Mouse (Mus musculus): ENCODE data around the gene Znhit3. TPM values are rescaled to one million over a fixed set of nuclear protein-coding genes. Genes with fewer than 3 reads are reported as not detected.

The Znhit3 gene
- polyA plus RNA-seq, 1 experiment from 2014 or later, result 44.7 TPM

- Histone ChIP-seq H3K9me3 (replicated peaks; ENCODE audit: control insufficient read depth, low read length) (no peaks in the 10 kb centered on the region), H3K4me1 (ENCODE audit: control insufficient read depth, insufficient read depth, low read length) (peaks cover 9% of the 10 kb centered on the region), H3K27me3 (ENCODE audit: control insufficient read depth, insufficient read depth, low read length) (no peaks in the 10 kb centered on the region), H3K27ac (ENCODE audit: low read depth, low read length) (peak overlapping the region; percentile 99), H3K9ac (ENCODE audit: low read depth, low read length) (peak overlapping the region; percentile 93), H3K4me2 (peak overlapping the region; percentile 85), H3K36me3 (ENCODE audit: control insufficient read depth, insufficient read depth, low read length) (no peaks in the 10 kb centered on the region), H3K4me3 (ENCODE audit: low read depth, low read length) (peak overlapping the region; percentile 84)
- WGBS (ENCODE audit: insufficient replicate concordance), result 11% methylated on average over 7 of the region's 7 CpGs
- ATAC-seq (replicated peaks; ENCODE audit: insufficient number of reproducible peaks, low FRiP score, low TSS enrichment), result no peak
These were observed 47.3 kb downstream of the Znhit3 start for GRCm38 (mm10) chr11:84868786-84869259.

GRCm38 (mm10) chr11:84867586-84867985, 48.6 kb downstream of the Znhit3 start:
- Histone ChIP-seq H3K4me1 (ENCODE audit: control insufficient read depth, insufficient read depth, low read length) (peaks cover 9% of the 10 kb centered on the region), H3K27me3 (ENCODE audit: control insufficient read depth, insufficient read depth, low read length) (no peaks in the 10 kb centered on the region), H3K27ac (ENCODE audit: low read depth, low read length) (no peak overlapping the region), H3K4me3 (ENCODE audit: low read depth, low read length) (no peak overlapping the region), H3K36me3 (ENCODE audit: control insufficient read depth, insufficient read depth, low read length) (no peaks in the 10 kb centered on the region), H3K9me3 (replicated peaks; ENCODE audit: control insufficient read depth, low read length) (no peaks in the 10 kb centered on the region), H3K4me2 (peak overlapping the region; percentile 37), H3K9ac (ENCODE audit: low read depth, low read length) (no peak overlapping the region)
- 84% methylated on average over 2 of the region's 2 CpGs for WGBS (ENCODE audit: insufficient replicate concordance)
- no peak for ATAC-seq (replicated peaks; ENCODE audit: insufficient number of reproducible peaks, low FRiP score, low TSS enrichment)

GRCm38 (mm10) chr11:84865268-84865667, 50.9 kb downstream of the Znhit3 start:
- Histone ChIP-seq H3K27me3 (ENCODE audit: control insufficient read depth, insufficient read depth, low read length) (no peaks in the 10 kb centered on the region), H3K36me3 (ENCODE audit: control insufficient read depth, insufficient read depth, low read length) (peaks cover 3% of the 10 kb centered on the region; the same call in 1 of the 2 replicates), H3K4me1 (ENCODE audit: control insufficient read depth, insufficient read depth, low read length) (peaks cover 9% of the 10 kb centered on the region), H3K27ac (ENCODE audit: low read depth, low read length) (no peak overlapping the region), H3K9me3 (replicated peaks; ENCODE audit: control insufficient read depth, low read length) (no peaks in the 10 kb centered on the region), H3K4me3 (ENCODE audit: low read depth, low read length) (no peak overlapping the region), H3K4me2 (no peak overlapping the region), H3K9ac (ENCODE audit: low read depth, low read length) (no peak overlapping the region)
- no peak for ATAC-seq (replicated peaks; ENCODE audit: insufficient number of reproducible peaks, low FRiP score, low TSS enrichment)
- WGBS (ENCODE audit: insufficient replicate concordance), result 65% methylated on average over 2 of the region's 2 CpGs

Small RNA genes lying within 50 kb of the gene (microRNA-seq; reads per million reads assigned to microRNA genes)
- gene Gm23564 (ENCODE audit: borderline number of aligned reads), result not detected

Other genes with a start within 250 kb of the Znhit3 start
- 13.0 and 13.4 TPM in 2 replicates for gene Mrm1, start 96.9 kb downstream of the Znhit3 start, polyA plus RNA-seq (2014; fragmentation: Nextera tagmentation; extraction: Ambion mirVana)
- gene Dhrs11, start 87.4 kb downstream of the Znhit3 start, polyA plus RNA-seq (2014; fragmentation: Nextera tagmentation; extraction: Ambion mirVana), result 34.3 and 43.5 TPM in 2 replicates
- 52.4 and 54.8 TPM in 2 replicates for gene Ggnbp2, start 45.5 kb downstream of the Znhit3 start, polyA plus RNA-seq (2014; fragmentation: Nextera tagmentation; extraction: Ambion mirVana)
- gene Myo19, start 36.2 kb downstream of the Znhit3 start, polyA plus RNA-seq (2014; fragmentation: Nextera tagmentation; extraction: Ambion mirVana), result 7.2 and 7.7 TPM in 2 replicates
- gene Pigw, start 36.1 kb downstream of the Znhit3 start, polyA plus RNA-seq (2014; fragmentation: Nextera tagmentation; extraction: Ambion mirVana), result 2.0 and 4.0 TPM in 2 replicates
- 11.4 TPM in 2 replicates for gene Car4, start 41.4 kb upstream of the Znhit3 start, polyA plus RNA-seq (2014; fragmentation: Nextera tagmentation; extraction: Ambion mirVana)
- 4.6 and 6.7 TPM in 2 replicates for gene Usp32, start 223.8 kb upstream of the Znhit3 start, polyA plus RNA-seq (2014; fragmentation: Nextera tagmentation; extraction: Ambion mirVana)

Measured in heart, embryonic 11.5 days (tissue).